Mouse (Mus musculus) heart, postnatal 0 days (tissue): ENCODE measurements around the gene Zfp12.

ENCODE experiments used
- CTCF ChIP-seq: IDR thresholded peaks from 2 replicates; pipeline ENCODE4 v1.5.1; 2016; ENCODE audit warnings: antibody characterized with exemption, control low read depth, low read depth
- EP300 ChIP-seq: IDR thresholded peaks from 2 replicates; pipeline ENCODE4 v1.6.1; 2016; ENCODE audit warnings: antibody characterized with exemption, low read depth

DNA sequence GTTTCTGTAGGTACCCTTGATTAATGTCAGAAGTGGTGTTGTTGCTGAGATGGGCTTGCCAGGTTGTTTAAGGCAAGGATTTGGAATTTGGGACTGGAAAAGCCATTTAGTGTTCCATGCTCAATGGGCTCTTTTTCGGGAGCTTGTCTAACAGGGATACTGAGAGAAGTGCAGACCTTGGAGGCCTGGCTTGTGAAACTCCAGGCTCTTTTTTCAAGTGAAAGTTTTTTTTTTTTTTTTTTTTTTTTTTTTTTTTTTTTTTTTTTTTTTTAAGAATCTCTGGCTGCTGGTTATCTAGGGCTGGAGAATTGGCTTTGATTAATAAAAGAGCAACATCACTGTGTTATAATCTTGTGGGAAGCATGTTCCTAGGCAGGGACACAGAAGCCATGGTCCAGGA is 12.7 kb upstream of the Zfp12 start:
- TF ChIP-seq CTCF, result no peak
- TF ChIP-seq EP300, result no peak
